Mouse (Mus musculus): ENCODE results near the gene Cmas.

DNA sequence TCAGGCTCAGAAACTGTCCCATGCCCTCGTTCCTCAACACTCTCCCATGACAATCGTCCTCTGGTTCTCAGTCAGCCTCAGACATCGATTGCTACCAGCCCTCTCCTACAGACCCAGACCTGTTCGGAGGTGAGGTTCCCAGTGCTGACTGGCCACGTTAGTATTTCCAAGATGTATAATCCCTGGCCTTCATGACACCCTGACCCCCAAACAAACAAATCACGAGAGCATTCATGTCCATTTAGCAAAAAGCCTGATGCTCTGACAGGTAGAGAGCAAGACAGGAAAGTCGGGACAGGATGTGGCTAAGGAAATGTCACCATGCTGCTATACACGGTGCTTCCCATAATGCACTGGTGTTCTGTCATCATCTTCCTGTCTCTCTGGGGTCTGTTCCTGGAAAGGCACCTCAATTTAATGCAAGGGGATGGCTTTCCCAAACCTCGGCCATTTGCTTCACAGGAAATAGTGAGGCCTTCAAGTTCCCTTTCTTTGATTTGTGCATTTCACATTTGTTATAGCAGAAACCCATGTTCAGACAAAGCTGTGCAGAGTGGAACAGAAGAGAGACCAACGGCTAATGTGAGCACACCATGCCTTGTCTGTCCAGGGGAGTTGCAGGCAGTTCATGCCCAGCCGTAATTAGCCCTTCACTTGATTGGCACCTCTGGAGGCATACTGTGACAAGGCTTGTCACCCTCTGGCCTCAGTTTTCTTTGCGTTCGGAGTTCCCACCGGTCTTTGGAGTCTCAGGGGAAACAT lies 23.5 kb downstream of the Cmas start:
- TF ChIP-seq POLR2A (IDR thresholded peaks at IDR 0.05; ENCODE audit: borderline replicate concordance, extremely low read depth, insufficient read depth, insufficient read length, poor library complexity, severe bottlenecking) (no peak), CTCF (IDR thresholded peaks at IDR 0.05; ENCODE audit: borderline replicate concordance, extremely low read depth, insufficient read depth, insufficient read length) (no peak)
